Mouse (Mus musculus): ENCODE measurements around the gene F2. TPM values are rescaled to one million over a fixed set of nuclear protein-coding genes. Genes with fewer than 3 reads are reported as not detected.

Gene F2
- polyA plus RNA-seq, 1 experiment from 2014 or later = 0.13 TPM

GRCm38 (mm10) chr2:91644021-91644420 lies 7.8 kb upstream of the F2 start:
- H3K36me3 ChIP-seq = peaks cover 47% of the 10 kb centered on the region
- H3K9me3 ChIP-seq = no peaks in the 10 kb centered on the region
- ATAC-seq (replicated peaks) = no peak
- peaks cover 13% of the 10 kb centered on the region for H3K4me1 ChIP-seq
- H3K27ac ChIP-seq (replicated peaks) = no peak overlapping the region
- no peaks in the 10 kb centered on the region for H3K27me3 ChIP-seq
- no peak overlapping the region for H3K4me2 ChIP-seq (replicated peaks)
- 95% methylated on average over 11 of the region's 11 CpGs for WGBS
- no peak overlapping the region for H3K9ac ChIP-seq (replicated peaks)
- no peak overlapping the region for H3K4me3 ChIP-seq

- Histone ChIP-seq H3K4me2 (replicated peaks) (no peak overlapping the region), H3K27ac (replicated peaks) (no peak overlapping the region), H3K27me3 (no peaks in the 10 kb centered on the region), H3K9me3 (no peaks in the 10 kb centered on the region), H3K4me1 (0 out of 2 replicates have a peak, but pooled peaks cover 2% of the 10 kb centered on the region), H3K4me3 (no peak overlapping the region), H3K9ac (replicated peaks) (no peak overlapping the region), H3K36me3 (peaks cover 45% of the 10 kb centered on the region)
- no peak for ATAC-seq (replicated peaks)
- 91% methylated on average over 2 of the region's 2 CpGs for WGBS
These were observed 6.7 kb upstream of the F2 start for GRCm38 (mm10) chr2:91642825-91643415.

GRCm38 (mm10) chr2:91638931-91639330 lies 2.7 kb upstream of the F2 start:
- Histone ChIP-seq H3K4me2 (replicated peaks) (no peak overlapping the region), H3K36me3 (peaks cover 6% of the 10 kb centered on the region; the same call in 1 of the 2 replicates)

GRCm38 (mm10) chr2:91636727-91637338 lies 619 bp upstream of the F2 start:
- Histone ChIP-seq H3K36me3 (peaks cover 3% of the 10 kb centered on the region; the same call in 1 of the 2 replicates), H3K9me3 (no peaks in the 10 kb centered on the region), H3K9ac (replicated peaks) (no peak overlapping the region), H3K4me1 (no peaks in the 10 kb centered on the region), H3K27ac (replicated peaks) (no peak overlapping the region), H3K4me3 (no peak overlapping the region), H3K4me2 (replicated peaks) (no peak overlapping the region), H3K27me3 (no peaks in the 10 kb centered on the region)
- WGBS = 84% methylated on average over 5 of the region's 5 CpGs
- no peak for ATAC-seq (replicated peaks)

More at GRCm38 (mm10) chr2:91638931-91639330, 2.7 kb upstream of the F2 start:
- no peaks in the 10 kb centered on the region for H3K9me3 ChIP-seq
- no peak overlapping the region for H3K9ac ChIP-seq (replicated peaks)
- WGBS = 84% methylated on average over 6 of the region's 6 CpGs
- no peak overlapping the region for H3K4me3 ChIP-seq
- no peaks in the 10 kb centered on the region for H3K27me3 ChIP-seq
- H3K4me1 ChIP-seq = no peaks in the 10 kb centered on the region
- H3K27ac ChIP-seq (replicated peaks) = no peak overlapping the region
- no peak for ATAC-seq (replicated peaks)

GRCm38 (mm10) chr2:91635486-91635885 lies 728 bp downstream of the F2 start:
- ATAC-seq (replicated peaks) = no peak
- Histone ChIP-seq H3K9ac (replicated peaks) (no peak overlapping the region), H3K4me3 (no peak overlapping the region), H3K4me2 (replicated peaks) (no peak overlapping the region), H3K27ac (replicated peaks) (no peak overlapping the region), H3K36me3 (no peaks in the 10 kb centered on the region), H3K4me1 (no peaks in the 10 kb centered on the region), H3K27me3 (no peaks in the 10 kb centered on the region), H3K9me3 (no peaks in the 10 kb centered on the region)
- 88% methylated on average over 11 of the region's 11 CpGs for WGBS

- Histone ChIP-seq H3K36me3 (no peaks in the 10 kb centered on the region), H3K4me2 (replicated peaks) (no peak overlapping the region), H3K9me3 (no peaks in the 10 kb centered on the region), H3K4me1 (no peaks in the 10 kb centered on the region), H3K27ac (replicated peaks) (no peak overlapping the region), H3K27me3 (no peaks in the 10 kb centered on the region), H3K4me3 (no peak overlapping the region), H3K9ac (replicated peaks) (no peak overlapping the region)
- no peak for ATAC-seq (replicated peaks)
- 83% methylated on average over 9 of the region's 9 CpGs for WGBS
These were observed 1.4 kb downstream of the F2 start for GRCm38 (mm10) chr2:91634841-91635240.

GRCm38 (mm10) chr2:91633334-91633977 lies 2.8 kb downstream of the F2 start:
- H3K4me1 ChIP-seq = no peaks in the 10 kb centered on the region
- 84% methylated on average over 12 of the region's 12 CpGs for WGBS
- no peak overlapping the region for H3K4me3 ChIP-seq
- no peak overlapping the region for H3K9ac ChIP-seq (replicated peaks)
- no peak for ATAC-seq (replicated peaks)
- no peaks in the 10 kb centered on the region for H3K9me3 ChIP-seq
- H3K36me3 ChIP-seq = no peaks in the 10 kb centered on the region
- no peak overlapping the region for H3K27ac ChIP-seq (replicated peaks)
- no peaks in the 10 kb centered on the region for H3K27me3 ChIP-seq
- H3K4me2 ChIP-seq (replicated peaks) = no peak overlapping the region

GRCm38 (mm10) chr2:91632316-91632715 lies 3.9 kb downstream of the F2 start:
- Histone ChIP-seq H3K36me3 (no peaks in the 10 kb centered on the region), H3K4me3 (no peak overlapping the region), H3K9ac (replicated peaks) (no peak overlapping the region), H3K27ac (replicated peaks) (no peak overlapping the region), H3K9me3 (no peaks in the 10 kb centered on the region), H3K27me3 (no peaks in the 10 kb centered on the region), H3K4me1 (no peaks in the 10 kb centered on the region), H3K4me2 (replicated peaks) (no peak overlapping the region)
- 87% methylated on average over 5 of the region's 5 CpGs for WGBS
- no peak for ATAC-seq (replicated peaks)

- ATAC-seq (replicated peaks) = no peak
- no peaks in the 10 kb centered on the region for H3K27me3 ChIP-seq
- H3K9ac ChIP-seq (replicated peaks) = no peak overlapping the region
- 88% methylated on average over 5 of the region's 5 CpGs for WGBS
- no peak overlapping the region for H3K4me2 ChIP-seq (replicated peaks)
- H3K36me3 ChIP-seq = no peaks in the 10 kb centered on the region
- no peaks in the 10 kb centered on the region for H3K4me1 ChIP-seq
- no peak overlapping the region for H3K4me3 ChIP-seq
- H3K9me3 ChIP-seq = no peaks in the 10 kb centered on the region
- no peak overlapping the region for H3K27ac ChIP-seq (replicated peaks)
These were observed 4.4 kb downstream of the F2 start for GRCm38 (mm10) chr2:91631826-91632225.

GRCm38 (mm10) chr2:91630384-91630783 lies 5.8 kb downstream of the F2 start:
- Histone ChIP-seq H3K9me3 (no peaks in the 10 kb centered on the region), H3K9ac (replicated peaks) (no peak overlapping the region), H3K4me1 (no peaks in the 10 kb centered on the region), H3K27me3 (no peaks in the 10 kb centered on the region), H3K36me3 (no peaks in the 10 kb centered on the region), H3K4me2 (replicated peaks) (no peak overlapping the region), H3K4me3 (no peak overlapping the region), H3K27ac (replicated peaks) (no peak overlapping the region)
- no peak for ATAC-seq (replicated peaks)
- 95% methylated on average over 12 of the region's 12 CpGs for WGBS

- Histone ChIP-seq H3K27me3 (no peaks in the 10 kb centered on the region), H3K27ac (replicated peaks) (no peak overlapping the region), H3K4me3 (no peak overlapping the region), H3K9ac (replicated peaks) (no peak overlapping the region), H3K4me1 (no peaks in the 10 kb centered on the region), H3K4me2 (replicated peaks) (no peak overlapping the region), H3K36me3 (no peaks in the 10 kb centered on the region), H3K9me3 (no peaks in the 10 kb centered on the region)
- WGBS = 87% methylated on average over 18 of the region's 18 CpGs
- ATAC-seq (replicated peaks) = no peak
These were observed 6.5 kb downstream of the F2 start for GRCm38 (mm10) chr2:91629682-91630081.

- Histone ChIP-seq H3K4me1 (no peaks in the 10 kb centered on the region), H3K4me2 (replicated peaks) (no peak overlapping the region), H3K36me3 (peaks cover 8% of the 10 kb centered on the region; the same call in 1 of the 2 replicates), H3K27ac (replicated peaks) (no peak overlapping the region), H3K9ac (replicated peaks) (no peak overlapping the region), H3K27me3 (no peaks in the 10 kb centered on the region), H3K9me3 (no peaks in the 10 kb centered on the region), H3K4me3 (no peak overlapping the region)
- 95% methylated on average over 8 of the region's 8 CpGs for WGBS
- ATAC-seq (replicated peaks) = no peak
These were observed 8.0 kb downstream of the F2 start for GRCm38 (mm10) chr2:91628171-91628570.

All from forebrain, embryonic 15.5 days (tissue).